In genomic region chr9:120416729-120417128, GRCm38 (mm10) we compare ENCODE assay signal across 28 mouse cellular contexts.
DNase-seq lines count a peak whose midpoint lies in the region; ATAC-seq lines count a peak whose summit lies in the region.
"Had no signal": no experiment of that assay in that cellular context is flagged by ENCODE, and none has a peak within 500 bp of the region (broad histone marks: within the 10 kb centered on the region; RNA-seq: fewer than 3 reads in every experiment).

No protein-coding gene starts in this region.

- no peak overlapping the region for H3K4me2 ChIP-seq in forebrain, embryonic 13.5 days
- no peak overlapping the region for H3K4me2 ChIP-seq in forebrain, embryonic 14.5 days (ENCODE audit: low read length)
- H3K4me2 ChIP-seq in kidney, embryonic 15.5 days: no peak overlapping the region
- no peak overlapping the region for H3K4me2 ChIP-seq in midbrain, embryonic 12.5 days (replicated peaks)
- H3K4me2 ChIP-seq in midbrain, embryonic 11.5 days: no peak overlapping the region
- H3K4me2 ChIP-seq: embryonic facial prominence, embryonic 13.5 days; neural tube, embryonic 12.5 days had no signal

- intact Hi-C loops in gastrocnemius, postnatal 14 days (cut with DNase I; ENCODE audit: low total_unique reads): no loop called here

- 0 out of 2 replicates have a peak overlapping the region, but pooled peaks have one; percentile 32 for H3K27ac ChIP-seq in forebrain, embryonic 13.5 days
- no peak overlapping the region for H3K27ac ChIP-seq in forebrain, embryonic 14.5 days (ENCODE audit: low read depth, low read length)
- H3K27ac ChIP-seq in kidney, embryonic 15.5 days: peak overlapping the region; percentile 58; the same call in 1 of the 2 replicates
- H3K27ac ChIP-seq in midbrain, embryonic 12.5 days (replicated peaks): 0 out of 2 replicates have a peak overlapping the region, but pooled peaks have one; percentile 3
- H3K27ac ChIP-seq in midbrain, embryonic 11.5 days (ENCODE audit: low read depth, low read length): no peak overlapping the region
- H3K27ac ChIP-seq: neural tube, embryonic 12.5 days; stomach, postnatal 0 days had no signal

- H3K36me3 ChIP-seq in forebrain, embryonic 13.5 days (ENCODE audit: poor library complexity, severe bottlenecking): no peaks in the 10 kb centered on the region
- H3K36me3 ChIP-seq in forebrain, embryonic 14.5 days (ENCODE audit: control insufficient read depth, insufficient read depth, low read length): no peaks in the 10 kb centered on the region
- H3K36me3 ChIP-seq in kidney, embryonic 15.5 days: no peaks in the 10 kb centered on the region
- H3K36me3 ChIP-seq in midbrain, embryonic 12.5 days: no peaks in the 10 kb centered on the region
- no peaks in the 10 kb centered on the region for H3K36me3 ChIP-seq in midbrain, embryonic 11.5 days (ENCODE audit: control insufficient read depth, insufficient read depth, low read length)
- H3K36me3 ChIP-seq: embryonic facial prominence, embryonic 13.5 days; G1E; neural tube, embryonic 12.5 days had no signal

- H3K27me3 ChIP-seq in forebrain, embryonic 13.5 days: no peaks in the 10 kb centered on the region
- no peaks in the 10 kb centered on the region for H3K27me3 ChIP-seq in forebrain, embryonic 14.5 days (replicated peaks; ENCODE audit: control insufficient read depth, insufficient read depth, low read length)
- H3K27me3 ChIP-seq in kidney, embryonic 15.5 days: no peaks in the 10 kb centered on the region; the same call in 1 of the 2 replicates
- no peaks in the 10 kb centered on the region for H3K27me3 ChIP-seq in midbrain, embryonic 12.5 days
- no peaks in the 10 kb centered on the region for H3K27me3 ChIP-seq in midbrain, embryonic 11.5 days (ENCODE audit: control insufficient read depth, insufficient read depth, low read length)
- H3K27me3 ChIP-seq: neural tube, embryonic 12.5 days had no signal

- no peak for DNase-seq in forebrain, embryonic 14.5 days (ENCODE audit: low spot score)
- no peak for DNase-seq in kidney, postnatal 25 days
- no peak for DNase-seq in midbrain, embryonic 11.5 days (ENCODE audit: low spot score, missing footprints)
- no peak for DNase-seq in gastrocnemius, postnatal 14 days
- DNase-seq: adrenal gland, postnatal 10 days; cerebellum, adult 11 months; cerebellum, adult 9-10 months; cerebellum, postnatal 36 days; gastrocnemius, postnatal 10 days; heart, postnatal 14 days; kidney, adult 9 months; kidney, postnatal 14 days; lung, postnatal 36 days; right cerebral cortex, postnatal 4 days; thymus, adult 18-20 months; thymus, postnatal 25 days had no signal

- H3K9ac ChIP-seq in forebrain, embryonic 13.5 days: no peak overlapping the region
- H3K9ac ChIP-seq in forebrain, embryonic 14.5 days (ENCODE audit: low read length): no peak overlapping the region
- H3K9ac ChIP-seq in kidney, embryonic 15.5 days: no peak overlapping the region
- H3K9ac ChIP-seq in midbrain, embryonic 12.5 days (replicated peaks): no peak overlapping the region
- H3K9ac ChIP-seq in midbrain, embryonic 11.5 days (ENCODE audit: low read length): no peak overlapping the region
- H3K9ac ChIP-seq: embryonic facial prominence, embryonic 13.5 days; neural tube, embryonic 12.5 days had no signal

- H3K9me3 ChIP-seq in forebrain, embryonic 13.5 days (replicated peaks): no peaks in the 10 kb centered on the region
- H3K9me3 ChIP-seq in forebrain, embryonic 14.5 days (replicated peaks; ENCODE audit: control insufficient read depth, low read length): no peaks in the 10 kb centered on the region
- H3K9me3 ChIP-seq in kidney, embryonic 15.5 days (replicated peaks): no peaks in the 10 kb centered on the region
- H3K9me3 ChIP-seq in midbrain, embryonic 12.5 days: no peaks in the 10 kb centered on the region
- no peaks in the 10 kb centered on the region for H3K9me3 ChIP-seq in midbrain, embryonic 11.5 days (ENCODE audit: control insufficient read depth, low read length)
- H3K9me3 ChIP-seq: embryonic facial prominence, embryonic 13.5 days; G1E; neural tube, embryonic 12.5 days had no signal

- H3K4me1 ChIP-seq in forebrain, embryonic 13.5 days: peaks cover 7% of the 10 kb centered on the region; the same call in 1 of the 2 replicates
- H3K4me1 ChIP-seq in forebrain, embryonic 14.5 days (ENCODE audit: control insufficient read depth, insufficient read depth, low read length): no peaks in the 10 kb centered on the region; the same call in 1 of the 2 replicates
- no peaks in the 10 kb centered on the region for H3K4me1 ChIP-seq in kidney, embryonic 15.5 days
- H3K4me1 ChIP-seq in midbrain, embryonic 12.5 days: 0 out of 2 replicates have a peak, but pooled peaks cover 5% of the 10 kb centered on the region
- no peaks in the 10 kb centered on the region for H3K4me1 ChIP-seq in midbrain, embryonic 11.5 days (ENCODE audit: control insufficient read depth, insufficient read depth, low read length)
- H3K4me1 ChIP-seq: embryonic facial prominence, embryonic 13.5 days; neural tube, embryonic 12.5 days had no signal

- no peak for ATAC-seq in forebrain, embryonic 13.5 days
- ATAC-seq in forebrain, embryonic 14.5 days: no peak
- no peak for ATAC-seq in kidney, embryonic 15.5 days (replicated peaks; ENCODE audit: low FRiP score)
- ATAC-seq in midbrain, embryonic 12.5 days (ENCODE audit: low FRiP score, low read depth): no peak
- no peak for ATAC-seq in midbrain, embryonic 11.5 days (ENCODE audit: low FRiP score)
- peak; percentile 73 for ATAC-seq in megakaryocyte-erythroid progenitor cell, adult 5-6 weeks (replicated peaks; ENCODE audit: low FRiP score, low TSS enrichment, poor library complexity, severe bottlenecking)
- ATAC-seq: intestine, postnatal 0 days; Patski had no signal

- WGBS in forebrain, embryonic 13.5 days: 81% methylated on average over 5 of the region's 5 CpGs
- WGBS in forebrain, embryonic 14.5 days: 78% methylated on average over 5 of the region's 5 CpGs
- WGBS in kidney, embryonic 15.5 days: 79% methylated on average over 5 of the region's 5 CpGs
- whole genome bisulfite sequencing in midbrain, embryonic 12.5 days: 78% methylated on average over 5 of the region's 5 CpGs
- 77% methylated on average over 5 of the region's 5 CpGs for WGBS in midbrain, embryonic 11.5 days

- no peak overlapping the region for H3K4me3 ChIP-seq in forebrain, embryonic 13.5 days
- no peak overlapping the region for H3K4me3 ChIP-seq in forebrain, embryonic 14.5 days (ENCODE audit: low read depth, low read length)
- no peak overlapping the region for H3K4me3 ChIP-seq in kidney, embryonic 15.5 days (replicated peaks)
- H3K4me3 ChIP-seq in midbrain, embryonic 12.5 days: no peak overlapping the region
- no peak overlapping the region for H3K4me3 ChIP-seq in midbrain, embryonic 11.5 days (ENCODE audit: low read depth, low read length)
- H3K4me3 ChIP-seq: embryonic facial prominence, embryonic 13.5 days; erythroblast, embryonic 14.5 days; myocyte; neural tube, embryonic 12.5 days had no signal

Comparison
In these comparisons a context has a peak if more than half of its experiments do, and no peak if none do; other contexts are left out.
1. H3K27ac ChIP-seq: peak in forebrain, embryonic 13.5 days (single experiment), kidney, embryonic 15.5 days (single experiment) and midbrain, embryonic 12.5 days (single experiment); none in forebrain, embryonic 14.5 days (single experiment) and midbrain, embryonic 11.5 days (single experiment).